Mouse (Mus musculus): ENCODE results near the gene Dnah6. TPM values are rescaled to one million over a fixed set of nuclear protein-coding genes. Genes with fewer than 3 reads are reported as not detected.

Gene Dnah6
- polyA plus RNA-seq, 1 experiment from 2014 or later = 0.01 TPM

DNA sequence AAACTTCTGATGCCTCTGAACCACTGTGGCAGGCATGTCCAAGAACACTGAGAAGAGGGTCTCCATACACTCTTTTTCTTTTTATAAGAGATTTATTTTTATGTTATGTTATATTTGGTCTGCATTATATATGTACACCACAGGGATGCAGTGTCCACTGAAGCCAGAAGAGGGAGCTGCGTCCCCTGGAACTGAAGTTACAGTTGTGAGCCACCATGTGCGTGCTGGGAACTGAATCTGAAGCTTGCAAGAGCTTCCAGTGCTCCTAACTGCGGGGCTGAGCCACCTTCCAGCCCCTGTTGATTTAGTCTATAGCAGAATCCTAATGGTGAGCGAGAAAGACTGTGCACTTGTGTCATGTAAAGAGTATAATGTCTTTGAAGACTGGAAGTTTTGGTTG, 78.7 kb downstream of the Dnah6 start:
- Histone ChIP-seq H3K27me3 (ENCODE audit: insufficient read depth, low read length) (no peaks in the 10 kb centered on the region), H3K36me3 (replicated peaks; ENCODE audit: insufficient read depth, low read length) (no peaks in the 10 kb centered on the region), H3K27ac (ENCODE audit: low read depth) (no peak overlapping the region), H3K4me3 (ENCODE audit: low read depth, low read length) (no peak overlapping the region), H3K4me1 (ENCODE audit: insufficient read depth) (no peaks in the 10 kb centered on the region), H3K4me2 (ENCODE audit: low read depth, low read length) (no peak overlapping the region), H3K9me3 (ENCODE audit: low read length) (no peaks in the 10 kb centered on the region; the same call in 1 of the 2 replicates), H3K9ac (replicated peaks) (no peak overlapping the region)
- no peak for DNase-seq
- no peak for ATAC-seq
- TF ChIP-seq CTCF (IDR thresholded peaks at IDR 0.05; ENCODE audit: low read depth) (no peak), EP300 (IDR thresholded peaks at IDR 0.05; ENCODE audit: low read depth) (no peak)
- WGBS (ENCODE audit: insufficient replicate concordance) = 75% methylated on average over 4 of the region's 4 CpGs

DNA sequence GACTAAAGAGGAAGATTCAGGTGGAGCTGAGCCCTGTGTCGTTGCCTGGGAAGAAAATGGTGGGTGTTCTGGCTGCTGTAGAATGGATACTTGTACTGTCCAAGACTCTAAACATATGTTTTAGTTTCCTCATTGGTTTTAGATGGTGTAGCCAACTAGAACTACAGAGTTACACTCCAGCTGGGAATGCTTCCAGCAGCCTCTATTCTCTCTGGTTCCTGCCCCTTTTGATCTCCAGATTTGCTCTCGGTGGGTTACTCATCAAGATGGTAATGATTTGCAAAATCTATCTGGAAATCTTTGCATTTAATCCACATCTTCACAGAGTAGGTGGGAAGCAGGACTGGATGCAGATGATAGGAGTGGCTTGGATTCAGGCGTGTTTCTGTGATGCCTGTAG, 80.6 kb downstream of the Dnah6 start:
- Histone ChIP-seq H3K4me3 (ENCODE audit: low read depth, low read length) (no peak overlapping the region), H3K27ac (ENCODE audit: low read depth) (no peak overlapping the region), H3K9ac (replicated peaks) (no peak overlapping the region), H3K4me2 (ENCODE audit: low read depth, low read length) (no peak overlapping the region), H3K27me3 (ENCODE audit: insufficient read depth, low read length) (no peaks in the 10 kb centered on the region), H3K9me3 (ENCODE audit: low read length) (no peaks in the 10 kb centered on the region; the same call in 1 of the 2 replicates), H3K4me1 (ENCODE audit: insufficient read depth) (no peaks in the 10 kb centered on the region), H3K36me3 (replicated peaks; ENCODE audit: insufficient read depth, low read length) (no peaks in the 10 kb centered on the region)
- TF ChIP-seq CTCF (IDR thresholded peaks at IDR 0.05; ENCODE audit: low read depth) (no peak), EP300 (IDR thresholded peaks at IDR 0.05; ENCODE audit: low read depth) (no peak)
- 67% methylated on average over 3 of the region's 3 CpGs for WGBS (ENCODE audit: insufficient replicate concordance)
- no peak for DNase-seq
- ATAC-seq = no peak

DNA sequence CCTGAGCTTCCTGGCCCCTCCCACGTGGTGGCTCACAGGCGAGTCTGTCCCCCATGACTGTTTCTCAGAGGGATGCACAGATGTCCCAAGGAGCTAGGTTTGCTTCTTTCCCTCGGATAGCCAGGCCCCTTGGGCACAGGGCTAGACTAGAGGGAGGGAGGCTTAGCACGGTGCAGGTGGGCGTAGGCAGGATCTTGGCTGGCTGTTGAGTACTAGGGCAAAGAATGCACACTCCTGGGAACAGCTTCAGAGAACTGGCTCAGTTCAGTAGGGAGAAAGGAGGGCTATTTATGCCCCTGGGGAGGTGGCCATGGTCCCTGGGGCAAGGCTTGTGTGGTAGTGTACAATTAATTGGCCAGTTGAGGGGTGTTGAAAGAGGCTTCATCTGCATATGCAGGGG, 88.7 kb downstream of the Dnah6 start:
- WGBS (ENCODE audit: insufficient replicate concordance) = 55% methylated on average over 5 of the region's 5 CpGs

DNA sequence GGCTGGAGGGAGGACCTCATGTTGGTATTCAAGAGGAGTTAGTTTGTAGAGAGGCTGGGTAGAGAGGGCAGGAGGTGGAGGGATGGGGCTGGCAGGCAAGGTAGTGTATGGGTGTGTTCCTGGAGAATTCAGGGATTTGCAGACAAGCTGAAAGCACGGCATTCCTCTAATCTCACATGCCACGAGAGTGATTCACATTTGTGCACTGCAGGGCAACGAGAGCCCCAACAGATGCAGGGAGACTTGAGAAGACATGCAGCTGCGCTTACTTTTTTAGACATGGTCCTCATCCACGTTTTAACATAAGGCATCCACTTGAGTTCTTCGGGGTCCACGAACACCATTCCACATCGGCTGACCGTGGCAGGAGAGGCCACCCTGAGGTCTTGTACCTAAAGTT, 93.9 kb downstream of the Dnah6 start:
- no peaks in the 10 kb centered on the region for H3K4me1 ChIP-seq (ENCODE audit: insufficient read depth)
- H3K4me3 ChIP-seq (ENCODE audit: low read depth, low read length) = no peak overlapping the region
- 77% methylated on average over 9 of the region's 9 CpGs for WGBS (ENCODE audit: insufficient replicate concordance)
- no peaks in the 10 kb centered on the region for H3K27me3 ChIP-seq (ENCODE audit: insufficient read depth, low read length)
- H3K4me2 ChIP-seq (ENCODE audit: low read depth, low read length) = no peak overlapping the region
- DNase-seq (no peak), ATAC-seq (no peak)
- no peaks in the 10 kb centered on the region for H3K9me3 ChIP-seq (ENCODE audit: low read length)
- H3K9ac ChIP-seq (replicated peaks) = no peak overlapping the region
- no peak overlapping the region for H3K27ac ChIP-seq (ENCODE audit: low read depth)
- no peak for TF ChIP-seq CTCF (IDR thresholded peaks at IDR 0.05; ENCODE audit: low read depth)
- no peak for TF ChIP-seq EP300 (IDR thresholded peaks at IDR 0.05; ENCODE audit: low read depth)
- no peaks in the 10 kb centered on the region for H3K36me3 ChIP-seq (replicated peaks; ENCODE audit: insufficient read depth, low read length)

More for the DNA sequence above, 88.7 kb downstream of the Dnah6 start:
- H3K36me3 ChIP-seq (replicated peaks; ENCODE audit: insufficient read depth, low read length) = no peaks in the 10 kb centered on the region
- H3K4me1 ChIP-seq (ENCODE audit: insufficient read depth) = no peaks in the 10 kb centered on the region
- H3K4me2 ChIP-seq (ENCODE audit: low read depth, low read length) = no peak overlapping the region
- no peaks in the 10 kb centered on the region for H3K9me3 ChIP-seq (ENCODE audit: low read length)
- no peak for TF ChIP-seq CTCF (IDR thresholded peaks at IDR 0.05; ENCODE audit: low read depth)
- TF ChIP-seq EP300 (IDR thresholded peaks at IDR 0.05; ENCODE audit: low read depth) = no peak
- H3K4me3 ChIP-seq (ENCODE audit: low read depth, low read length) = no peak overlapping the region
- DNase-seq (no peak), ATAC-seq (no peak)
- H3K27ac ChIP-seq (ENCODE audit: low read depth) = no peak overlapping the region
- H3K27me3 ChIP-seq (ENCODE audit: insufficient read depth, low read length) = no peaks in the 10 kb centered on the region
- H3K9ac ChIP-seq (replicated peaks) = no peak overlapping the region

DNA sequence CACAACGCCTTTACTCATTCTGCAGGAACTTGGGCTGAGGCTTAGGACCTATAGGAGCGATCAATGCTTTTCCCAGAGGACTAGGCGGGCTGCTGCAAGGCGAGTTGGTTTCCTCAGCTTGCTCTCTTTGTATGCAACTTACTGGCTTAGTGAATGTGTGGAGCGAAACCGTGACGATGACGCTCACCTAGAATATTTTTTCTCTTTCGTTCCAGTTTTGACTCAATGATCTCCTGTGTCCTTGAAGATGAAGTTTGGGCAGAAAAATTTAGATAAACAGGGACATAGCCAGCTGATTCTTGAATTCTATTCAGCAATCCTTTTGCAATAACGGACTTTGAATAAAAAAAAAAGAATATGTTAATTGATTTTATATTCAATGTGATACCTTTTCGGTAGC, 101.1 kb downstream of the Dnah6 start:
- no peaks in the 10 kb centered on the region for H3K4me1 ChIP-seq (ENCODE audit: insufficient read depth)
- ATAC-seq (no peak), DNase-seq (no peak)
- no peaks in the 10 kb centered on the region for H3K36me3 ChIP-seq (replicated peaks; ENCODE audit: insufficient read depth, low read length)
- WGBS (ENCODE audit: insufficient replicate concordance) = 82% methylated on average over 11 of the region's 11 CpGs
- no peak overlapping the region for H3K4me3 ChIP-seq (ENCODE audit: low read depth, low read length)
- H3K4me2 ChIP-seq (ENCODE audit: low read depth, low read length) = no peak overlapping the region
- no peak overlapping the region for H3K27ac ChIP-seq (ENCODE audit: low read depth)
- no peak for TF ChIP-seq EP300 (IDR thresholded peaks at IDR 0.05; ENCODE audit: low read depth)
- TF ChIP-seq CTCF (IDR thresholded peaks at IDR 0.05; ENCODE audit: low read depth) = no peak
- H3K27me3 ChIP-seq (ENCODE audit: insufficient read depth, low read length) = no peaks in the 10 kb centered on the region
- no peaks in the 10 kb centered on the region for H3K9me3 ChIP-seq (ENCODE audit: low read length)
- no peak overlapping the region for H3K9ac ChIP-seq (replicated peaks)

DNA sequence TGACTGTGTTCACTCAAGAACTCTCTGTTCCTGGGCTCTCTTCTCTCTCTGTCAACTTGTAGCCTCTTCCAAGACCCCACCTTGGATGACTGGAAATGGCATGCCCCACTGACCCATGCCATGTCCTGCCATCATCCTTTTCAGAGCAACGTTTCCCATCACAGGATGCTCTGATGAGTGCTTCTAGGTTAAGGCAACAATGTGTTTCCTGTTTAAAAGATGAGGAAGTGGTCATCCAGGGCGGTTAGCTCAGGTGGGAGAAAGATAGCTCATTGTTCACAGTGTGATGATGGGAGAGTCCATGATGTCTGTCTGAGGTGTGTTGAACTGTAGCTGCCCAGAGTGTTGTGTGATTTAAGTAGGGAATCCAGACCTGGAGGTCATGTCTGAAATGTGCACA, 107.6 kb downstream of the Dnah6 start:
- no peak for TF ChIP-seq CTCF (IDR thresholded peaks at IDR 0.05; ENCODE audit: low read depth)
- TF ChIP-seq EP300 (IDR thresholded peaks at IDR 0.05; ENCODE audit: low read depth) = no peak
- Histone ChIP-seq H3K9ac (replicated peaks) (no peak overlapping the region), H3K4me2 (ENCODE audit: low read depth, low read length) (no peak overlapping the region), H3K9me3 (ENCODE audit: low read length) (no peaks in the 10 kb centered on the region), H3K4me3 (ENCODE audit: low read depth, low read length) (no peak overlapping the region), H3K4me1 (ENCODE audit: insufficient read depth) (no peaks in the 10 kb centered on the region), H3K36me3 (replicated peaks; ENCODE audit: insufficient read depth, low read length) (no peaks in the 10 kb centered on the region), H3K27ac (ENCODE audit: low read depth) (no peak overlapping the region), H3K27me3 (ENCODE audit: insufficient read depth, low read length) (no peaks in the 10 kb centered on the region)
- ATAC-seq (no peak), DNase-seq (no peak)
- WGBS (ENCODE audit: insufficient replicate concordance) = 34% methylated on average over 2 of the region's 2 CpGs

DNA sequence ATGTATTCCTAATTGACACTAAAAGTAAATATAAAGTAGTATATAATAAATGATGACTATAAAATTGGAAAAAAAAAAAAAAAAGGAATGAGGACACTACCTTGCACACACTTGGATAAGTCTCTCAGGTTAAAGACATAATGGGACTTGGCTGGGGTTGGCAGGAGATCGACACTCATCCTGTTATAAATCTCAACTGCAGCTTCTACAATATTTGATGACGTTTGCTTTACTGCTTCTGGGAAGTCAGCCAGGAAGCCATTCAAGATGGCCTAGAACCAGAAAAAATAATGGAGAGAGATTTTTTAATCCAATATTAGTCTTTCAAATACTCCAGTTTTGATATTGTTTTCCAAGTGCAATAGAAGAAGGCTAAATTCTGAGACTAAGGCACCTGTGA, 108.1 kb downstream of the Dnah6 start:
- Histone ChIP-seq H3K27me3 (ENCODE audit: insufficient read depth, low read length) (no peaks in the 10 kb centered on the region), H3K27ac (ENCODE audit: low read depth) (no peak overlapping the region), H3K9ac (replicated peaks) (no peak overlapping the region), H3K36me3 (replicated peaks; ENCODE audit: insufficient read depth, low read length) (no peaks in the 10 kb centered on the region), H3K4me1 (ENCODE audit: insufficient read depth) (no peaks in the 10 kb centered on the region), H3K4me2 (ENCODE audit: low read depth, low read length) (no peak overlapping the region), H3K9me3 (ENCODE audit: low read length) (no peaks in the 10 kb centered on the region), H3K4me3 (ENCODE audit: low read depth, low read length) (no peak overlapping the region)
- WGBS (ENCODE audit: insufficient replicate concordance) = 44% methylated on average over 2 of the region's 2 CpGs
- no peak for ATAC-seq
- no peak for DNase-seq
- no peak for TF ChIP-seq CTCF (IDR thresholded peaks at IDR 0.05; ENCODE audit: low read depth)
- TF ChIP-seq EP300 (IDR thresholded peaks at IDR 0.05; ENCODE audit: low read depth) = no peak
